Mouse (Mus musculus) neural tube, embryonic 15.5 days (tissue): ENCODE results near the gene Ezr. TPM values are rescaled to one million over a fixed set of nuclear protein-coding genes. Genes with fewer than 3 reads are reported as not detected.
"Not testable (repeated sequence)": the region's sequence is repeated elsewhere in the genome, so short reads cannot be mapped to it uniquely, and the experiment has no call there.

Experiments used
- ATAC-seq: fragments of 200-750 bp; cut with Nextera tagmentation; 2 replicates; pipeline ENCODE4 v1.8.0; 2017; ENCODE audit warnings: mild to moderate bottlenecking, moderate TSS enrichment, moderate library complexity; ENCODE audit not compliant: low FRiP score
- H3K27ac ChIP-seq: fragments of 300-500 bp; sonication (generic); replicated peaks from 2 replicates; pipeline ENCODE4 v1.5.1; 2015; ENCODE audit warnings: mild to moderate bottlenecking, inconsistent platforms
- H3K27me3 ChIP-seq: fragments of 300-500 bp; sonication (generic); replicated peaks from 2 replicates; pipeline ENCODE4 v1.6.1; 2015; ENCODE audit warnings: inconsistent platforms
- H3K36me3 ChIP-seq: fragments of 300-500 bp; sonication (generic); 2 replicates; pipeline ENCODE4 v1.6.1; 2015; ENCODE audit warnings: inconsistent platforms
- H3K4me1 ChIP-seq: fragments of 300-500 bp; sonication (generic); 2 replicates; pipeline ENCODE4 v1.6.1; 2015; ENCODE audit warnings: inconsistent platforms
- H3K4me2 ChIP-seq: fragments of 300-500 bp; sonication (generic); 2 replicates; pipeline ENCODE4 v1.6.1; 2015; ENCODE audit warnings: inconsistent platforms, mild to moderate bottlenecking, moderate library complexity
- H3K4me3 ChIP-seq: fragments of 300-500 bp; sonication (generic); replicated peaks from 2 replicates; pipeline ENCODE4 v1.5.1; 2015; ENCODE audit warnings: mild to moderate bottlenecking, inconsistent platforms
- H3K9ac ChIP-seq: fragments of 300-500 bp; sonication (generic); replicated peaks from 2 replicates; pipeline ENCODE4 v1.6.1; 2015; ENCODE audit warnings: mild to moderate bottlenecking, inconsistent platforms
- H3K9me3 ChIP-seq: fragments of 300-500 bp; sonication (generic); replicated peaks from 2 replicates; pipeline ENCODE4 v1.6.1; 2016; ENCODE audit warnings: inconsistent platforms
- WGBS: fragments of 180-500 bp; shearing (Covaris S2); methylation state at CpG from one replicate; pipeline ENCODE4 v1.1.7; 2015; ENCODE audit warnings: mixed read lengths; 5-methylcytosine and 5-hydroxymethylcytosine counted together
- polyA plus RNA-seq: library from polyadenylated mRNA; unstranded; fragments of >200 nt; fragmentation: Nextera tagmentation; extraction: Ambion mirVana; gene quantifications from 2 replicates; pipeline ENCODE4 v1.2.1, GENCODE M21; 2015

Gene Ezr
- polyA plus RNA-seq, 1 experiment from 2014 or later: 48.0 TPM

DNA sequence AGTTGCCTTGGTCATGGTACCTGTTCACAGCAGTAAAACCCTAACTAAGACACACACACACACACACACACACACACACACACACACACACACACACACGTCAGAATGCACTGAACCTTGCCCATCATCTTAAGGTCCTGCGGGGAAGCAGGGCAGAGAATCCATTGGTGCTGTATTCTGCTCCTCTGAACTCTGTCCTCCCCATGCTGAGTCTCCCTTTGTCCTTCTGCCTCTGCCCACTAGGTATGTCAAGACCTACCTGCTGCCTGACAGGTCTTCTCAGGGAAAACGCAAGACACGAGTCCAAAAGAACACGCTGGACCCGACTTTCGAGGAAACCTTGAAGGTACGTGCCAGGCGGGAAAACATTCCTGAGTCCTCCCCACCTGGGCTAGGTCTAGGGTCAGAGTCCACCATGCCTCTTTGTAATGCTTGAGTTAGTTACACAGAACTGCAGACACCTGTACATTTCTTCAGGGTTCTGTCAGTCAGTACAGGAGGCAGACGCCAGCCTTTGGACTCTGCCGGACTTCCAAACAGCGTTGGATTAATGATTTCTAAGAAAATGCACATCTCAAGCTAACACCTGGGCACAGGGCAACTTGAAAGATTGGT, 54.5 kb downstream of the Ezr start:
- Histone ChIP-seq H3K27ac (no peak overlapping the region), H3K4me3 (no peak overlapping the region), H3K4me2 (no peak overlapping the region), H3K27me3 (no peaks in the 10 kb centered on the region), H3K9me3 (no peaks in the 10 kb centered on the region), H3K36me3 (no peaks in the 10 kb centered on the region), H3K9ac (no peak overlapping the region), H3K4me1 (no peaks in the 10 kb centered on the region)
- ATAC-seq: no peak
- 95% methylated on average over 12 of the region's 12 CpGs for WGBS

DNA sequence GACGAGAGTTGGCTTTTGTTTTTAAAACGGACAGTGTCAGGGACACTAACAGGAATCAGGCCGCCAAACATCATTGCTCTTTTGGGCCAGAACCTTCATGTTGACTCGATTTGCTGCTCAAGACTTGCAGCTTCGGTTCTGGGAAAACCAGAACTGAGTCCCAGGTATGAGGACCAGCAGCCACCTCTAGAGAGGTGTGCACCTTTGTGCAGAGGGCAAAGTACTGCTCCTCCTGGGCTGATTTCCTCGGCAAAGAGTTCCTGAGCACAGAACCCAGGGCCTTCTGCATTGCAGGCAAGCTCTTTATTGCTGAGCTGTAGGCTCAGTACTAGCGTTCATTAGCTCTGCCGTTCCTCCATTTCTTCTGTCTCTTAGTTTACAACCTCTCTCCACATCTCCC, 68.6 kb downstream of the Ezr start:
- H3K27me3 ChIP-seq, H3K36me3 ChIP-seq, H3K9ac ChIP-seq, ATAC-seq, H3K9me3 ChIP-seq, H3K4me1 ChIP-seq, H3K4me2 ChIP-seq, H3K27ac ChIP-seq, H3K4me3 ChIP-seq: not testable (repeated sequence)
- 82% methylated on average over 8 of the region's 8 CpGs for WGBS

DNA sequence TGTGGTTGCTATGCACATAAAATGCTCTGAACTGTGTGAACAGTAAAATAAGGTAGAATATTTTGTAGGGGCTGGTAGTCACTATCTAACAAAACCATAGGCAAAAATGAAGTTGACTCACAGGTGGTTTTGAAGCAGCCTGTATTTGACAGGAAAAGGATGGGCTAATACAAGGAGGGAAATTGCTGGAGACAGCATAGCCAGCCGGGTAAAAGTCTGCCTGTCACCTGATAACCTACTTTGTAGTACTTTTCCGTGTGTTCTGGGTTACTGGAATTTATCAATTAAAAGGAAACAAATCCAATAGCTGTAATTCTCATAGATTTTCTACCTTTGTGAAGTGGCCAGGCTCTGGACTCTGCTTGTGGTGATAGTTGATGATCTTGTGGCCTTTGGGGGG, 69.1 kb downstream of the Ezr start:
- H3K4me3 ChIP-seq, H3K36me3 ChIP-seq, H3K9me3 ChIP-seq, H3K4me2 ChIP-seq, H3K27ac ChIP-seq, H3K27me3 ChIP-seq, H3K4me1 ChIP-seq, ATAC-seq, H3K9ac ChIP-seq: not testable (repeated sequence)
- WGBS: 90% methylated on average over 2 of the region's 2 CpGs

DNA sequence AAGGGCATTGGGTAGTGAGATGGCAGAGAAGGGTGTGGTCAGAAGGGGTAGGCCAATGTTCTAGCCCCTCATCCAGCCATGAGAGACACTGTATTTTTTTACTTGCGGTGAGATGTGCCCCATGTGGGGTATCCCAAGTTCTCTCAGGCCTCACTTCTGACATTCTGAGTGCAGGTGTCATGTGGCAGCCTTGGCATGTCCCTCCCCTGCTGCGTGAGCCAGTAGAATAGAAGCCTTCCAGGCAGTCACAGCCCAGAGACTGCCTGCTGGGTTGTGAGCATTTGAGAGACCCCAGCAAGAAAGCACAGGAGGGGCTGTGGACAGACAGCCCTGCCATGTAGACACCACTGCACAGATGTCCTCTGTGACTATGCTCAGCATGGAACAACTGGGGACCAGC, 74.4 kb downstream of the Ezr start:
- WGBS: 65% methylated on average over 2 of the region's 2 CpGs

DNA sequence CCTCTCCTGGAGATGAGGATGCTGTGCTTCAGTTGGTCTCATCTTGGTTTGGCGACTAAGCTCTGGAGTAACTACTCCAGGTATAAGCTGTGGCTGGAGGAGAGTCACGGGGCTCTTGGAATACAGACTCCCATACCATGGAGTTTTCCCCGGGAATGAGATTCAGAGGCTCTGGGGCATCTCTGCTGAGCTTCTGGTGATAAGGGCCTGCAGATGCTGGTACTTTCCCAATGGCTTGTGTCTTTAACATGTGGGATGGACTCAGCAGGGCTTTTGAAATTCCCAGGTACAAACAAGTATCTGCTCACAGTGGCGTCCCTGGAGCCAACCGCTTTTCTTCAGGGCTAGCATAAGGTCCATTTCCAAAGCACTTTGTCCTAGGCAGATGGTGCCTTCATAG, 75.2 kb downstream of the Ezr start:
- 93% methylated on average over 5 of the region's 5 CpGs for WGBS
- H3K36me3 ChIP-seq, H3K9ac ChIP-seq, H3K4me2 ChIP-seq, H3K9me3 ChIP-seq, H3K4me1 ChIP-seq, ATAC-seq, H3K27ac ChIP-seq, H3K27me3 ChIP-seq, H3K4me3 ChIP-seq: not testable (repeated sequence)

More for the DNA sequence above, 74.4 kb downstream of the Ezr start:
- H3K4me1 ChIP-seq, H3K27ac ChIP-seq, H3K9ac ChIP-seq, ATAC-seq, H3K36me3 ChIP-seq, H3K4me2 ChIP-seq, H3K27me3 ChIP-seq, H3K9me3 ChIP-seq, H3K4me3 ChIP-seq: not testable (repeated sequence)

DNA sequence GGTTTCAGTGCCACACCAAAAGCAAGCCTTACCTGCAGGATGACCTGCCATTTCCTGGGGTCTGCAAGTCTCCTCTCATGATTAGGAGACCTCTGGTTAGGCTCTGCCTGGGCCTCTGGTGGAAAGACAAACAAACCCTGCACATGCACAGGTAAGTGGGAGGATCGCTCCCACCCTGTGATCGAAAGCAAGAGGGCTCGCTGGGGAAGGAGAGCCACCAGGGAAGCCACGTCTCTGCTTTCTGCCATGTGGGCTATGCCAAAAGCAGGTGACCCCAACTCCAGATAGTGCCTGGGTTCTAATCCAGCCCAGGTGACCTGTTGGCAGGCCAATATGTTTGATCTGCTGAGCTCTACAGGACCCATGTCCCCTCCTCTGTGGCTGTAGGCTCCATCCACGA, 76.1 kb downstream of the Ezr start:
- not testable (repeated sequence) for H3K9me3 ChIP-seq, H3K27ac ChIP-seq, ATAC-seq, H3K4me2 ChIP-seq, H3K4me1 ChIP-seq, H3K9ac ChIP-seq, H3K4me3 ChIP-seq, H3K27me3 ChIP-seq, H3K36me3 ChIP-seq
- WGBS: 97% methylated on average over 5 of the region's 5 CpGs

DNA sequence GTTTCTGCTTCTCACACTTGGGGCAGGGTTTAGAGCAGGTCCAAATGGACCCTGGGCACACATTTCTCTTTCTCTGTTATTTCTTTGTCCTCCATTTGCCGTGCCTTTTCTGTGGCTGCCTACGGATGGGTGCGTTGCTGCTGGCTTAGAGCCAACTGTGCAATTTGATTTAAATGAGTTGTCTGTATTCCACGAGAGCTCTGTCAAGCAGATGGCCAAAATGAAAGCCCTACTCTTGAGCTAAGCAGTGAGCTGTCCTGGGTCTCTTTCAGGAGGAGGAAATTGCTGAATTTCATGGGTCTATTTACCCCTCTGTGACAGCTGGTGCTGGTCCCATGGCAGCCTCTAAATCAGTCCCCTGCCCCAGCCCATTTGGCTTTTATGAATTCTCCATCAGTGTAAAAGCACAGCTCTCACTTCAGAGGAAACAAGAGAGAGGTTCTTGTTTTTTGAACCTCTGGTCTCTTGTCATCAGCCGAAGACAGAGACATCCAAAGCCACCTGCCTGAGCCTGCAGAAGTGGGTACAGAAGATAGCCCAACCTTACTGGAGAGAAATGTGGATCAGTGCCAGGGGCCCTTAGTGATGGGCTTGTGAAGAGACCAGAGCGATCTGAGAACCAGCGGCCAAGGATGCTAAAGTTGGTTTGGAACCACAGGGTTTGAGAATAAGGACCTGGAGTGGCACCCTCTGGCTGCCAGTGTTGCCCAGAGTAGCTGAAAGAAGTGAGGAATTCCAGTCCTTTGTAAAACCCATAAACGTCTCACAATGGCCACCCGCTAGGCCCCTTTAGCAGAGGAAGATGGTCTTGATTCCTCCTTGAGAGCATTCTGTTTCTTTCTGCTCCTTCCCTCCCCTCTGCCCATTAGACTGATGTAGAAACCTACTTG, 79.0 kb downstream of the Ezr start:
- not testable (repeated sequence) for H3K4me2 ChIP-seq
- 31% methylated on average over 7 of the region's 9 CpGs for WGBS

DNA sequence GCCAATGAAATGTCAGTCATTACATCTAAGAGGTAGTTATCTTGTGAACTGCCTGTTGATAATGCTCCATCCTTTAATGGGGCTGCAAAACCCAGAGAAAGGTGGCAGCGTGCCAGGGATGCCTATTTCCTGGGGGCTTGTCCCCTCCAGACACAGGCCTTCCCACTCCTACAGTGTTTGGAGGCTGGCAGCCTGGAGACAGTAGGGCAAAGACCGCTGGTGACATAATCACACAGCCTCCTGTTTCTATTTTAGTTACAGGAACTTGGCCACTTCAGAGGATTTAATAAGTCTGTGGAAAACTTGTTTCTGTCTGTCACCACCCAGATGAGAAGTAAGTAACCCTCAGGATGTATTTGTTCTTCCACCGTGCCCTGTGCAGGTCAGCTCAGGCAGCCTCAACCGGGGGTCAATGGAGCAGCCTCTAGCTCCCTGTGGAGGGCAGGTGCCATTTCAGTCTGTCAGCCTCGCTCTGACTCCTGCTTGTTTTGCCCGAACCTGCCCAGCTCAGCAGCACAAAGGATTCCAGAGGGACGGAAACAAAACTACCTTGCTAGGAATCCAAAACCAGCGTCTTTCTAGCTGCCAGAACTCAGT, 79.9 kb downstream of the Ezr start:
- H3K4me3 ChIP-seq, H3K9me3 ChIP-seq, H3K27ac ChIP-seq, H3K36me3 ChIP-seq, H3K9ac ChIP-seq, H3K4me2 ChIP-seq, ATAC-seq, H3K27me3 ChIP-seq, H3K4me1 ChIP-seq: not testable (repeated sequence)
- 36% methylated on average over 2 of the region's 8 CpGs for WGBS

More for the DNA sequence above, 79.0 kb downstream of the Ezr start:
- not testable (repeated sequence) for H3K4me3 ChIP-seq, H3K4me1 ChIP-seq, H3K9me3 ChIP-seq, H3K9ac ChIP-seq, H3K27ac ChIP-seq, H3K36me3 ChIP-seq, H3K27me3 ChIP-seq
- ATAC-seq: peak; percentile 77; the same call in 1 of the 2 replicates

DNA sequence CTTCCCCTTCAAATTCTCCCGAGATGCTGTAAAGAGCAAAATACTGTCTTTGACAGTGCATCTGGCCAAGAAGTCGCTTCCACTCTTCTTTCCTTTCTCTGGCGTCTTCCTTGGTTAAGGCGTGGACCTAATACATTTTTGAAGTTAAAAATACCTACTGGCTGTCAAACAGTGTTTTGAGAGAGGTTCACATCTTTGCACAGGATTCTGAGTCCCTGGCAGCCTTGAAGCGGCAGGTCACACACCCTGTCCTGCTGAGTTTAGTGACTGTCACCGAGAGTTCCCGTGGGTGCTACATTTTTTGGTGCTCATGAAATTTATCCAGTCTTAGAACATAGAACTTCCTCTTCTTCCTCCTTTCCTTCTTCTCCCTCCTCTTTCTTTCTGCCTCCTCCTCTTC, 82.5 kb downstream of the Ezr start:
- not testable (repeated sequence) for H3K4me2 ChIP-seq, H3K27ac ChIP-seq, H3K9me3 ChIP-seq, H3K27me3 ChIP-seq, H3K4me1 ChIP-seq, ATAC-seq, H3K36me3 ChIP-seq, H3K9ac ChIP-seq, H3K4me3 ChIP-seq
- WGBS: 83% methylated on average over 4 of the region's 7 CpGs

DNA sequence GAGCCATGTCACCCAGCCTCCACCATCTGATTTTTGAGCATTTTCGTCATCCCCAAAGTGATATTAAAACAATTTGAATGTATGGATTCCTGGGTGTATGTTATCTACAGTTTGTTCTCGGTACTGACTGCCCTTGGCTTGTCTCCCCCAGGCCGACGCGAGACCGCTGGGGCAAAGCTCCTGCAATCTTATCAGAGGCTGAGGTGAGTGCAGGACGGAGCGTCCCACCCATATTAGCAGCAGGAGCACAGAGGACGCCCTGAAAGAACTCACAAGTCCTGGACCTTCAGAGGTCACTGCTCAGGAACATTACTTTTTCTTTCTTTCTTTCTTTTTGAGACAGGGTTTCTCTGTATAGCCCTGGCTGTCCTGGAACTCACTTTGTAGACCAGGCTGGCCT, 83.1 kb downstream of the Ezr start:
- ATAC-seq, H3K9ac ChIP-seq, H3K36me3 ChIP-seq, H3K27ac ChIP-seq, H3K4me3 ChIP-seq, H3K27me3 ChIP-seq, H3K4me1 ChIP-seq, H3K4me2 ChIP-seq, H3K9me3 ChIP-seq: not testable (repeated sequence)
- 92% methylated on average over 8 of the region's 9 CpGs for WGBS

DNA sequence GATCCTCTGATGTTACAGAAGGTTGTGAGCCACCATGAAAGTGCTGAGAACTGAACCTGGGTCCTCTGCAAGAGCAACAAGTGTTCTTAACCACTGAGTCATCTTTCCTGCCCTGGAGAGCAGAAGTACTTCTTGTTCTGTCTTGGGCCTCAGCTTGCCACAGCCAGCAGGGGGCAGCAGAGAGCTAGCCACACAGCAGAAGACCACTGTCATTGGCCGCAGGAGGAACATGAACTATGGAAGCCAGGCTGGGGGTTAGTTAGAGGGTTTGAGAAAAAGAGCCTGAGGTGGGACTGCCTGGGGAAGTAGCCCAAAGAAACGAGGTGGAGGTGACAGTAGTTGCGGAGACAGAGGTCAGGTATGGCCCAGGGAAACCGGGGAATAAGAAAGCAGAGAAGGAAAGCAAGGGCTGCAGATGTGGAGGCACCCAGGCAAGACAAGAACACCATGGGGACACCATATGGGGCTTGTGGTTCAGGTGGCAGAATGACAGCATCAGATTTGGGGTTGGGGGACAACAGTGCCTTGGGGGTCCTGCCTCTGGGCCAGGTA, 85.3 kb downstream of the Ezr start:
- WGBS: 40% methylated on average over 4 of the region's 4 CpGs
- ATAC-seq: peak; percentile 55
- not testable (repeated sequence) for H3K27me3 ChIP-seq, H3K4me3 ChIP-seq, H3K9me3 ChIP-seq, H3K4me2 ChIP-seq, H3K27ac ChIP-seq, H3K4me1 ChIP-seq, H3K9ac ChIP-seq, H3K36me3 ChIP-seq

DNA sequence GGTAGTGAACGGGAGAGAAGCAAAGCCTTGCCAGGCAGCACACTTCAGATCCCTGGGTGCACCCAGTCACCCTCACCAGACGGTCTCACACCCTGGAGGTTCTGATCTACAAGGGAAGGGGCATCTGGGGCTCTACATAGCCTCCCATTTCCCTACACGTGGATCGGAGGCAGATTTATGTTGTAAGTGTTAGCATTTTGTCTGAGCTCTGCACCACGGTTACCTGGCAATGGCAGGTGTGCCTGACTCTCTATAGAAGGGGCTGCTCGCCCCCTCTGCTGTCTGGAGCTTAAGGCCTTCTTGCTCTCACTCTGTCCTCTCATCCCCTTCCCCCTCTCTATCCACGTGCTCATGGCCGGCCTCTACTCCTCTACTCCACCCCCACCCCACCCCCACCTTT, 86.1 kb downstream of the Ezr start:
- not testable (repeated sequence) for H3K4me3 ChIP-seq, H3K27me3 ChIP-seq, H3K9ac ChIP-seq, ATAC-seq, H3K36me3 ChIP-seq, H3K9me3 ChIP-seq, H3K27ac ChIP-seq, H3K4me1 ChIP-seq, H3K4me2 ChIP-seq
- 61% methylated on average over 8 of the region's 8 CpGs for WGBS
